Mouse (Mus musculus) liver, adult (tissue): ENCODE measurements at regions not wholly inside any gene's neighbourhood (a gene's known extent, or its start where the extent isn't known, plus 50 kb on each side); places are given as distances from the start of the nearest gene placed in this dataset.
A peak's percentile ranks its signal among the peaks of the same experiment; 100 is the strongest.

ENCODE experiments used
- GATA4 ChIP-seq: IDR thresholded peaks from 2 replicates; pipeline ENCODE4 v1.6.1; 2014; ENCODE audit warnings: mild to moderate bottlenecking, low read length; ENCODE audit not compliant: insufficient replicate concordance

- no peak for TF ChIP-seq GATA4
Observed at GRCm38 (mm10) chr11:31789967-31790366, 82.0 kb upstream of the Cpeb4 start.

GRCm38 (mm10) chr11:31791264-31791663, 80.7 kb upstream of the Cpeb4 start:
- TF ChIP-seq GATA4, result no peak

GRCm38 (mm10) chr11:31795084-31795483, 76.9 kb upstream of the Cpeb4 start:
- no peak for TF ChIP-seq GATA4

GRCm38 (mm10) chr11:31796245-31796644, 75.8 kb upstream of the Cpeb4 start:
- no peak for TF ChIP-seq GATA4

- no peak for TF ChIP-seq GATA4
Observed at GRCm38 (mm10) chr11:31801575-31801974, 70.4 kb upstream of the Cpeb4 start.

- TF ChIP-seq GATA4, result no peak
Observed at GRCm38 (mm10) chr11:31803319-31803891, 68.6 kb upstream of the Cpeb4 start.

- no peak for TF ChIP-seq GATA4
Observed at GRCm38 (mm10) chr11:31804518-31804917, 67.5 kb upstream of the Cpeb4 start.

- no peak for TF ChIP-seq GATA4
Observed at GRCm38 (mm10) chr11:31807461-31808215, 64.4 kb upstream of the Cpeb4 start.

- no peak for TF ChIP-seq GATA4
Observed at GRCm38 (mm10) chr11:31808216-31808838, 63.7 kb upstream of the Cpeb4 start.

- TF ChIP-seq GATA4, result no peak
Observed at GRCm38 (mm10) chr11:31810011-31810786, 61.8 kb upstream of the Cpeb4 start.

GRCm38 (mm10) chr11:31812215-31812614, 59.8 kb upstream of the Cpeb4 start:
- peak; percentile 61; the same call in 1 of the 2 replicates for TF ChIP-seq GATA4

- TF ChIP-seq GATA4, result no peak
Observed at GRCm38 (mm10) chr11:31814616-31815015, 57.4 kb upstream of the Cpeb4 start.

GRCm38 (mm10) chr11:31815855-31816488, 56.0 kb upstream of the Cpeb4 start:
- no peak for TF ChIP-seq GATA4

GRCm38 (mm10) chr11:31818032-31818431, 54.0 kb upstream of the Cpeb4 start:
- TF ChIP-seq GATA4, result no peak

- no peak for TF ChIP-seq GATA4
Observed at GRCm38 (mm10) chr11:31819964-31820363, 52.0 kb upstream of the Cpeb4 start.
